Mouse (Mus musculus) adrenal gland, adult 10 weeks (tissue): ENCODE results near the gene Pglyrp2. TPM values are rescaled to one million over a fixed set of nuclear protein-coding genes. Genes with fewer than 3 reads are reported as not detected.

Source experiments
- polyA plus RNA-seq: library from polyadenylated mRNA; stranded (reverse); fragments of 350-450 nt; fragmentation: Illumina TruSeq; extraction: RNeasy Lipid Tissue Mini Kit (QIAGEN cat#74804); gene quantifications from one replicate; pipeline ENCODE4 v1.2.3, GENCODE M21; 2014; ENCODE audit warnings: low read depth, low replicate concordance

The Pglyrp2 gene
- polyA plus RNA-seq: not detected

DNA sequence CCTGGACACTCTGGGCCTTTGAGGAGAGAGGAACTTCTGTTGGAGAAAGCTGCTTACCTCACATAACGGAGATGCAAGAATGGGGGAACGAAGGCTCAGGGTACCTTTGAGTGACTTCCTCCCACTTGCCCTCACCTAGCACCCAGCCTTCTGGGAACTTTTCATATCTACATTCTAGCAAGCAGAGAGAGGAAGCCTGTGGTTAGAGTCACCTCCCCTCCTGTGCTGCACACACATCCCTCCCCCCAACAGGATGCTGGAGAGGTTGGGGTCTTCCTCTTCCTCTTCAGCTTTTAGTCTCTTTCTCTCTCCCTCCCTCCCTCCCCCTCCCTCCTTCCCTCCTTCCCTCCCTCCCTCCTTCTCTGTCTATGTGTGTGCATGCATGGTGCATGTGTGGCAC, at the start of gene Pglyrp2:
TSS of gene Pglyrp2 (minus strand) at position 134 of the 400 bp plus-strand sequence.

DNA sequence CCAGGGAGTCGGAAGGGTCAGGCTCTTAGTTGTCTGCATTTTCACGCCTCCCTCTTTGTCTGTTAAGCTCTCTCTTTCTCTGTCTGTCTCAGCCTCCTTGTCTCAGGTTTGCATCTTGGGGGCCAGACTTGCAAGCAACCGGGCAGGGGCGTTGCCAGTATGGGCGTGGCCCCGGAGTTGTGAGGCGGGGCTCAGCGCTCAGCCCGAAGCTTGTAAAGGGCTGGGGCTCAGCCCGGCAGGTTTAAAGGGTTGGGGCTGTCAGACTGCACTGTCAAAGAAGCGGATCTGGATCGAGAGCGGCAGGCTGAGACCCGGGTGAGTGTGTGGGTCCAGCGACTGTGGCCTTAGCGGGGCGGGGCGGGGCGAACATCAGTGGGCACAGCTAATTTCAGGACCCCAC, 28.5 kb upstream of the Pglyrp2 start, which contains the start of gene Cyp4f39:
TSS of gene Cyp4f39 (plus strand) at position 242 of the 400 bp plus-strand sequence.

GRCm38 (mm10) chr17:32403417-32403816, 20.6 kb downstream of the Pglyrp2 start, which contains the start of gene Rasal3:
Gene Rasal3 (minus strand): TSS chr17:32403583.

DNA sequence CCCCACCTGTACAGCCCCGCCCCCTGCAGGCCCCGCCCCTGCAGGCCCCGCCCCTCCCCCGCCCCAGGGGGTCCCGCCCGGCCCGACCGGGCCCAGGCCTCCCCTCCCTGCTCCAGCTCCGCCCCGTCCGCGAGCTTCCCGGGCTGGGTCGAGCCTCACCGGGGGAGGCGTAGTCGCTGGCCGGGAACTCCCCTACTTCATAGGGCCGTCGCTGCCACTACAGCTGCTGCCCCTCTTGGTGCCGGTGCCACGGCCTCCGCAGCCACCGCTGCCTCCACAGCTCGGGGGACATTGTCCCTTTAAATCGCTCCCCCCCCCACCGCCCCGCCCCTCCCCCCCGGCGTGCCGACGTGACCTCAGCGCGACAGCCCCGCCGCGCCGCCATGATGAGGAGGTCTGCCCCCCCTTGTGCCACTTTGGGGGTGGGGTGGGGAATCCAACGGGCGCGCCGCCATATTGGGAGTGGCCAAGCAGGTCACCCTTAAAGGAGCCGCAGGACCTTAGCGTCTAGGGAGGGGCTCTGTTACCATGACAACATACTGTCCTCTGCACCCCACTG, 34.8 kb downstream of the Pglyrp2 start, which contains the start of gene Wiz:
TSS of gene Wiz (minus strand) at position 339 of the 559 bp plus-strand sequence.

Other genes with a start within 250 kb of the Pglyrp2 start
- 0.47 TPM for gene Ephx3, start 234.6 kb downstream of the Pglyrp2 start, polyA plus RNA-seq
- gene Brd4, start 139.4 kb downstream of the Pglyrp2 start, polyA plus RNA-seq: 29.6 TPM
- 74.1 TPM for gene Akap8, start 102.9 kb downstream of the Pglyrp2 start, polyA plus RNA-seq
- 31.1 TPM for gene Akap8l, start 73.6 kb downstream of the Pglyrp2 start, polyA plus RNA-seq
- gene Wiz, start 34.7 kb downstream of the Pglyrp2 start, polyA plus RNA-seq: 3.6 TPM
- not detected for gene Rasal3, start 20.6 kb downstream of the Pglyrp2 start, polyA plus RNA-seq
- gene Cyp4f39, start 28.6 kb upstream of the Pglyrp2 start, polyA plus RNA-seq: not detected
- gene Cyp4f17, start 81.9 kb upstream of the Pglyrp2 start, polyA plus RNA-seq: 2.0 TPM
- gene Cyp4f16, start 112.4 kb upstream of the Pglyrp2 start, polyA plus RNA-seq: 5.7 TPM
- not detected for gene Cyp4f37, start 197.1 kb upstream of the Pglyrp2 start, polyA plus RNA-seq
- not detected for gene Cyp4f40, start 234.7 kb upstream of the Pglyrp2 start, polyA plus RNA-seq